Mouse (Mus musculus): ENCODE results near the gene Thsd7b. TPM values are rescaled to one million over a fixed set of nuclear protein-coding genes. Genes with fewer than 3 reads are reported as not detected.

The Thsd7b gene
- 0.05 and 0.18 TPM in 2 replicates for total RNA-seq (2012; rRNA removed)

- TF ChIP-seq ZNF384 (IDR thresholded peaks at IDR 0.05; ENCODE audit: low read depth, low read length): no peak
- no peak for TF ChIP-seq ZC3H11A (IDR thresholded peaks at IDR 0.05; ENCODE audit: borderline replicate concordance, low read depth, low read length)
- TF ChIP-seq CHD2 (IDR thresholded peaks at IDR 0.05; ENCODE audit: low read depth, low read length): no peak
- H3K36me3 ChIP-seq (ENCODE audit: control insufficient read depth, insufficient read depth, low read length, poor library complexity, severe bottlenecking): no peaks in the 10 kb centered on the region
- H3K9ac ChIP-seq (ENCODE audit: insufficient read depth, low read depth, low read length, poor library complexity, severe bottlenecking): peak within 1 kb of the TSS; percentile 27; the same call in 1 of the 2 replicates
- H3K27ac ChIP-seq (ENCODE audit: insufficient read depth, low read depth, low read length, poor library complexity, severe bottlenecking): no peak within 1 kb of the TSS
- in situ Hi-C loops (cut with MboI; ENCODE audit: low sequenced_read_pairs in 2 of 2, unreplicated experiment in 2 of 2): no loop called here
- H3K4me1 ChIP-seq (ENCODE audit: control insufficient read depth in 2 of 2, insufficient read depth in 2 of 2, low read length in 2 of 2, poor library complexity in 1 of 2): peaks cover 0 to 4% of the 10 kb centered on the region in 2 experiments; a peak in 1 of 4 replicates
- no peak for DNase-seq (ENCODE audit: low read depth, low spot score)
- no peaks in the 10 kb centered on the region for H3K9me3 ChIP-seq (ENCODE audit: control insufficient read depth, insufficient read depth, low read depth, low read length)
- H3K4me3 ChIP-seq (ENCODE audit: insufficient read depth in 1 of 2, low read depth in 1 of 2, low read length in 2 of 2, poor library complexity in 1 of 2, severe bottlenecking in 1 of 2): peak within 1 kb of the TSS; percentile 65 to 73
Observed at GRCm38 (mm10) chr1:129272982-129273937, at the start of gene Thsd7b. Thsd7b (plus strand) TSS chr1:129273302.

- Histone ChIP-seq H3K36me3 (ENCODE audit: control insufficient read depth, insufficient read depth, low read length, poor library complexity, severe bottlenecking) (no peaks in the 10 kb centered on the region), H3K4me3 (ENCODE audit: insufficient read depth in 1 of 2, low read depth in 1 of 2, low read length in 2 of 2, poor library complexity in 1 of 2, severe bottlenecking in 1 of 2) (no peak overlapping the region), H3K4me1 (ENCODE audit: control insufficient read depth in 2 of 2, insufficient read depth in 2 of 2, low read length in 2 of 2, poor library complexity in 1 of 2) (no peaks in the 10 kb centered on the region), H3K9ac (ENCODE audit: insufficient read depth, low read depth, low read length, poor library complexity, severe bottlenecking) (no peak overlapping the region), H3K9me3 (ENCODE audit: control insufficient read depth, insufficient read depth, low read depth, low read length) (no peaks in the 10 kb centered on the region), H3K27ac (ENCODE audit: insufficient read depth, low read depth, low read length, poor library complexity, severe bottlenecking) (no peak overlapping the region)
- in situ Hi-C loops (cut with MboI; ENCODE audit: low sequenced_read_pairs in 2 of 2, unreplicated experiment in 2 of 2): loop anchor here in 1 of 2 experiments (10.0 kb wide), 1 partner anchor 369 kb away; no protein-coding TSS in a partner anchor
- DNase-seq (ENCODE audit: low read depth, low spot score): peak; percentile 17
- TF ChIP-seq MAFK (IDR thresholded peaks at IDR 0.05; ENCODE audit: insufficient read depth, low read depth, low read length) (no peak), ZC3H11A (IDR thresholded peaks at IDR 0.05; ENCODE audit: borderline replicate concordance, low read depth, low read length) (peak; percentile 77)
Observed at GRCm38 (mm10) chr1:129244292-129244691, 28.8 kb upstream of the Thsd7b start.

- Histone ChIP-seq H3K4me3 (ENCODE audit: insufficient read depth in 1 of 2, low read depth in 1 of 2, low read length in 2 of 2, poor library complexity in 1 of 2, severe bottlenecking in 1 of 2) (no peak overlapping the region), H3K27ac (ENCODE audit: insufficient read depth, low read depth, low read length, poor library complexity, severe bottlenecking) (no peak overlapping the region), H3K9me3 (ENCODE audit: control insufficient read depth, insufficient read depth, low read depth, low read length) (no peaks in the 10 kb centered on the region), H3K4me1 (ENCODE audit: control insufficient read depth in 2 of 2, insufficient read depth in 2 of 2, low read length in 2 of 2, poor library complexity in 1 of 2) (no peaks in the 10 kb centered on the region), H3K36me3 (ENCODE audit: control insufficient read depth, insufficient read depth, low read length, poor library complexity, severe bottlenecking) (no peaks in the 10 kb centered on the region), H3K9ac (ENCODE audit: insufficient read depth, low read depth, low read length, poor library complexity, severe bottlenecking) (no peak overlapping the region)
- no peak for DNase-seq (ENCODE audit: low read depth, low spot score)
- in situ Hi-C loops (cut with MboI; ENCODE audit: low sequenced_read_pairs in 2 of 2, unreplicated experiment in 2 of 2): no loop called here
- TF ChIP-seq CHD2 (IDR thresholded peaks at IDR 0.05; ENCODE audit: low read depth, low read length) (no peak), ZNF384 (IDR thresholded peaks at IDR 0.05; ENCODE audit: low read depth, low read length) (no peak), MAFK (IDR thresholded peaks at IDR 0.05; ENCODE audit: insufficient read depth, low read depth, low read length) (no peak), HCFC1 (IDR thresholded peaks at IDR 0.05; ENCODE audit: borderline replicate concordance, insufficient read depth, low read length) (no peak), ZC3H11A (IDR thresholded peaks at IDR 0.05; ENCODE audit: borderline replicate concordance, low read depth, low read length) (no peak)
Observed at GRCm38 (mm10) chr1:129250704-129251443, 22.2 kb upstream of the Thsd7b start.

- in situ Hi-C loops (cut with MboI; ENCODE audit: low sequenced_read_pairs in 2 of 2, unreplicated experiment in 2 of 2): no loop called here
- no peak overlapping the region for H3K4me3 ChIP-seq (ENCODE audit: insufficient read depth in 1 of 2, low read depth in 1 of 2, low read length in 2 of 2, poor library complexity in 1 of 2, severe bottlenecking in 1 of 2)
Observed at GRCm38 (mm10) chr1:129266684-129267083, 6.4 kb upstream of the Thsd7b start.

More at GRCm38 (mm10) chr1:129266684-129267083, 6.4 kb upstream of the Thsd7b start:
- H3K9ac ChIP-seq (ENCODE audit: insufficient read depth, low read depth, low read length, poor library complexity, severe bottlenecking): no peak overlapping the region
- TF ChIP-seq ZC3H11A (IDR thresholded peaks at IDR 0.05; ENCODE audit: borderline replicate concordance, low read depth, low read length) (no peak), CHD2 (IDR thresholded peaks at IDR 0.05; ENCODE audit: low read depth, low read length) (no peak), MAFK (IDR thresholded peaks at IDR 0.05; ENCODE audit: insufficient read depth, low read depth, low read length) (no peak), ZNF384 (IDR thresholded peaks at IDR 0.05; ENCODE audit: low read depth, low read length) (no peak), HCFC1 (IDR thresholded peaks at IDR 0.05; ENCODE audit: borderline replicate concordance, insufficient read depth, low read length) (no peak)
- H3K9me3 ChIP-seq (ENCODE audit: control insufficient read depth, insufficient read depth, low read depth, low read length): no peaks in the 10 kb centered on the region
- H3K27ac ChIP-seq (ENCODE audit: insufficient read depth, low read depth, low read length, poor library complexity, severe bottlenecking): no peak overlapping the region
- no peak for DNase-seq (ENCODE audit: low read depth, low spot score)
- H3K36me3 ChIP-seq (ENCODE audit: control insufficient read depth, insufficient read depth, low read length, poor library complexity, severe bottlenecking): no peaks in the 10 kb centered on the region
- H3K4me1 ChIP-seq (ENCODE audit: control insufficient read depth in 2 of 2, insufficient read depth in 2 of 2, low read length in 2 of 2, poor library complexity in 1 of 2): no peaks in the 10 kb centered on the region

Data from ES-E14 (cell line).